Mouse (Mus musculus): ENCODE measurements at regions not wholly inside any gene's neighbourhood (a gene's known extent, or its start where the extent isn't known, plus 50 kb on each side); places are given as distances from the start of the nearest gene placed in this dataset.

- H3K9me3 ChIP-seq (ENCODE audit: low read length) = no peaks in the 10 kb centered on the region
- H3K27me3 ChIP-seq (replicated peaks; ENCODE audit: insufficient read depth, low read length) = peaks cover 20% of the 10 kb centered on the region
- DNase-seq (ENCODE audit: low spot score) (no peak), ATAC-seq (no peak)
- no peaks in the 10 kb centered on the region for H3K4me1 ChIP-seq (ENCODE audit: insufficient read depth, low read depth, low read length)
- 47% methylated on average over 9 of the region's 9 CpGs for WGBS
- TF ChIP-seq CTCF (IDR thresholded peaks at IDR 0.05) (no peak), EP300 (IDR thresholded peaks at IDR 0.05) (no peak)
- no peak overlapping the region for H3K4me3 ChIP-seq (ENCODE audit: low read depth, low read length)
- no peak overlapping the region for H3K9ac ChIP-seq (replicated peaks; ENCODE audit: low read depth)
- H3K27ac ChIP-seq (ENCODE audit: low read length) = no peak overlapping the region
- H3K36me3 ChIP-seq (ENCODE audit: insufficient read depth, low read length) = no peaks in the 10 kb centered on the region
- no peak overlapping the region for H3K4me2 ChIP-seq (replicated peaks; ENCODE audit: low read depth, low read length)
Measured at GRCm38 (mm10) chr13:54873882-54874281, 75.3 kb upstream of the Unc5a start.

- DNase-seq (ENCODE audit: low spot score) (no peak), ATAC-seq (no peak)
- Histone ChIP-seq H3K36me3 (ENCODE audit: insufficient read depth, low read length) (no peaks in the 10 kb centered on the region), H3K27me3 (replicated peaks; ENCODE audit: insufficient read depth, low read length) (peaks cover 20% of the 10 kb centered on the region), H3K4me2 (replicated peaks; ENCODE audit: low read depth, low read length) (no peak overlapping the region), H3K9ac (replicated peaks; ENCODE audit: low read depth) (no peak overlapping the region), H3K9me3 (ENCODE audit: low read length) (no peaks in the 10 kb centered on the region), H3K4me1 (ENCODE audit: insufficient read depth, low read depth, low read length) (no peaks in the 10 kb centered on the region), H3K4me3 (ENCODE audit: low read depth, low read length) (no peak overlapping the region), H3K27ac (ENCODE audit: low read length) (no peak overlapping the region)
- no peak for TF ChIP-seq EP300 (IDR thresholded peaks at IDR 0.05)
- no peak for TF ChIP-seq CTCF (IDR thresholded peaks at IDR 0.05)
- 2% methylated on average over 38 of the region's 38 CpGs for WGBS
Measured at GRCm38 (mm10) chr13:54874291-54875200, 74.7 kb upstream of the Unc5a start.

- no peaks in the 10 kb centered on the region for H3K36me3 ChIP-seq (ENCODE audit: insufficient read depth, low read length)
- no peak overlapping the region for H3K4me2 ChIP-seq (replicated peaks; ENCODE audit: low read depth, low read length)
- WGBS = 32% methylated on average over 8 of the region's 8 CpGs
- H3K9ac ChIP-seq (replicated peaks; ENCODE audit: low read depth) = no peak overlapping the region
- no peaks in the 10 kb centered on the region for H3K9me3 ChIP-seq (ENCODE audit: low read length)
- ATAC-seq = no peak
- no peak overlapping the region for H3K27ac ChIP-seq (ENCODE audit: low read length)
- no peaks in the 10 kb centered on the region for H3K4me1 ChIP-seq (ENCODE audit: insufficient read depth, low read depth, low read length)
- TF ChIP-seq EP300 (IDR thresholded peaks at IDR 0.05) (no peak), CTCF (IDR thresholded peaks at IDR 0.05) (no peak)
- peak; percentile 37 for DNase-seq (ENCODE audit: low spot score)
- peaks cover 20% of the 10 kb centered on the region for H3K27me3 ChIP-seq (replicated peaks; ENCODE audit: insufficient read depth, low read length)
- H3K4me3 ChIP-seq (ENCODE audit: low read depth, low read length) = no peak overlapping the region
Measured at GRCm38 (mm10) chr13:54876556-54876955, 72.7 kb upstream of the Unc5a start.

GRCm38 (mm10) chr13:54877656-54878055, 71.6 kb upstream of the Unc5a start:
- H3K4me3 ChIP-seq (ENCODE audit: low read depth, low read length) = no peak overlapping the region
- H3K4me1 ChIP-seq (ENCODE audit: insufficient read depth, low read depth, low read length) = no peaks in the 10 kb centered on the region
- no peak overlapping the region for H3K9ac ChIP-seq (replicated peaks; ENCODE audit: low read depth)
- no peak for TF ChIP-seq EP300 (IDR thresholded peaks at IDR 0.05)
- no peak for TF ChIP-seq CTCF (IDR thresholded peaks at IDR 0.05)
- no peak overlapping the region for H3K4me2 ChIP-seq (replicated peaks; ENCODE audit: low read depth, low read length)
- ATAC-seq (no peak), DNase-seq (ENCODE audit: low spot score) (no peak)
- H3K27me3 ChIP-seq (replicated peaks; ENCODE audit: insufficient read depth, low read length) = peaks cover 17% of the 10 kb centered on the region; the same call in 1 of the 2 replicates
- H3K9me3 ChIP-seq (ENCODE audit: low read length) = no peaks in the 10 kb centered on the region
- 76% methylated on average over 8 of the region's 8 CpGs for WGBS
- no peaks in the 10 kb centered on the region for H3K36me3 ChIP-seq (ENCODE audit: insufficient read depth, low read length)
- H3K27ac ChIP-seq (ENCODE audit: low read length) = no peak overlapping the region

- no peaks in the 10 kb centered on the region for H3K4me1 ChIP-seq (ENCODE audit: insufficient read depth, low read depth, low read length)
- no peaks in the 10 kb centered on the region for H3K9me3 ChIP-seq (ENCODE audit: low read length)
- H3K9ac ChIP-seq (replicated peaks; ENCODE audit: low read depth) = no peak overlapping the region
- ATAC-seq (no peak), DNase-seq (ENCODE audit: low spot score) (no peak)
- TF ChIP-seq CTCF (IDR thresholded peaks at IDR 0.05) (no peak), EP300 (IDR thresholded peaks at IDR 0.05) (no peak)
- no peaks in the 10 kb centered on the region for H3K36me3 ChIP-seq (ENCODE audit: insufficient read depth, low read length)
- H3K27me3 ChIP-seq (replicated peaks; ENCODE audit: insufficient read depth, low read length) = 0 out of 2 replicates have a peak, but pooled peaks cover 10% of the 10 kb centered on the region
- H3K27ac ChIP-seq (ENCODE audit: low read length) = no peak overlapping the region
- H3K4me2 ChIP-seq (replicated peaks; ENCODE audit: low read depth, low read length) = no peak overlapping the region
- no peak overlapping the region for H3K4me3 ChIP-seq (ENCODE audit: low read depth, low read length)
- WGBS = 64% methylated on average over 5 of the region's 5 CpGs
Measured at GRCm38 (mm10) chr13:54879325-54879724, 69.9 kb upstream of the Unc5a start.

- ATAC-seq = no peak
- 51% methylated on average over 2 of the region's 2 CpGs for WGBS
- no peak overlapping the region for H3K4me2 ChIP-seq (replicated peaks; ENCODE audit: low read depth, low read length)
- 0 out of 2 replicates have a peak, but pooled peaks cover 7% of the 10 kb centered on the region for H3K27me3 ChIP-seq (replicated peaks; ENCODE audit: insufficient read depth, low read length)
- no peak for DNase-seq (ENCODE audit: low spot score)
- H3K9ac ChIP-seq (replicated peaks; ENCODE audit: low read depth) = no peak overlapping the region
- H3K4me3 ChIP-seq (ENCODE audit: low read depth, low read length) = no peak overlapping the region
- TF ChIP-seq EP300 (IDR thresholded peaks at IDR 0.05) = no peak
- TF ChIP-seq CTCF (IDR thresholded peaks at IDR 0.05) = no peak
- no peaks in the 10 kb centered on the region for H3K36me3 ChIP-seq (ENCODE audit: insufficient read depth, low read length)
- no peak overlapping the region for H3K27ac ChIP-seq (ENCODE audit: low read length)
- H3K4me1 ChIP-seq (ENCODE audit: insufficient read depth, low read depth, low read length) = no peaks in the 10 kb centered on the region
- H3K9me3 ChIP-seq (ENCODE audit: low read length) = no peaks in the 10 kb centered on the region
Measured at GRCm38 (mm10) chr13:54880204-54880603, 69.0 kb upstream of the Unc5a start.
